Mouse (Mus musculus): ENCODE results near the gene Knstrn. TPM values are rescaled to one million over a fixed set of nuclear protein-coding genes. Genes with fewer than 3 reads are reported as not detected.

Gene Knstrn
- polyA plus RNA-seq, 1 experiment from 2014 or later = 100 TPM

DNA sequence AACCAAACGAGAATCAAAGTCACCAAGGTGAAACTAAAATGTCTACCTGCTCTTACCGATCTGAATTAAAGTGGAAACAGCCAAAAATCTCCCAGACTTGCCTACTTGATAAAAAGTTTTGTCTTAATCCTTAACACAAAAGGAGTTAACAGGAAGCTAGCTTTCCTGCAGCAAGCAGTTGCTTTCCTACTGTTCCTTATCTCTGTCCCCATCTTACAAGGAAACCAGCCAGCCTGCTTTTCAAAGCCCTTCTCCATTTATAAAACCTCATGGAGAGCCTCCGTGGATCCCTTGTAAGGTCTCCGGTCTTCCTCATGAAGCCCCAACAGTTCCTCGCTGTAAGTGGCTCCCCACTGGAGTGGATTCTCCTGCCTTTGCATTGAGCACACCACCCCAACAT is 24.5 kb downstream of the Knstrn start:
- no peak overlapping the region for H3K9ac ChIP-seq
- no peaks in the 10 kb centered on the region for H3K27me3 ChIP-seq
- peaks cover 19% of the 10 kb centered on the region; the same call in 1 of the 2 replicates for H3K36me3 ChIP-seq
- H3K9me3 ChIP-seq (replicated peaks) = no peaks in the 10 kb centered on the region
- H3K4me3 ChIP-seq = no peak overlapping the region
- H3K4me1 ChIP-seq = no peaks in the 10 kb centered on the region
- H3K27ac ChIP-seq = no peak overlapping the region
- no peak overlapping the region for H3K4me2 ChIP-seq (replicated peaks)
- ATAC-seq (ENCODE audit: low FRiP score) = no peak
- WGBS = 61% methylated on average over 5 of the region's 5 CpGs

DNA sequence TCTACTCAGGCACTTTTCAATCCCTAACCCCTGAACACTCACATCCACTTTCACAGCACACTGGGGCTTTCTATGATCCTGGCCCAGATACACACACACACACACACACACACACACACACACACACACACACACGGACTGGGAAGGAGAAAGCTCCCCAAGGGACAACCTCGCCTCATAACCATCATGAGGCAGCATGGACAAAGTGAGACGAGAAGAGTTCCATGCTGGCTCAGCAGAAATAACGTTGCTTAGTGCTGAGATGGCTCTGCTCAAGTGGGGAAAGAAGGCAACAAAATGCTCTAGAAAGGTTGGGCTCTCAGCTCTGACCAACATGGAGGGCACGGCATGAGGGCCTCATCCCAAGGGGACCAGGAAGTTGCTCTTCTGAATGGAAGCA is 27.4 kb downstream of the Knstrn start:
- no peak for ATAC-seq (ENCODE audit: low FRiP score)
- H3K9ac ChIP-seq = no peak overlapping the region

GRCm38 (mm10) chr2:118841774-118842173 is 28.0 kb downstream of the Knstrn start:
- Histone ChIP-seq H3K4me1 (no peaks in the 10 kb centered on the region), H3K9ac (no peak overlapping the region), H3K9me3 (replicated peaks) (no peaks in the 10 kb centered on the region), H3K4me3 (no peak overlapping the region), H3K4me2 (replicated peaks) (no peak overlapping the region), H3K27ac (no peak overlapping the region), H3K36me3 (no peaks in the 10 kb centered on the region), H3K27me3 (no peaks in the 10 kb centered on the region)
- WGBS = 88% methylated on average over 4 of the region's 4 CpGs
- ATAC-seq (ENCODE audit: low FRiP score) = no peak

More for the DNA sequence above, 27.4 kb downstream of the Knstrn start:
- no peak overlapping the region for H3K4me3 ChIP-seq
- WGBS = 76% methylated on average over 5 of the region's 5 CpGs
- no peak overlapping the region for H3K27ac ChIP-seq
- no peaks in the 10 kb centered on the region for H3K27me3 ChIP-seq
- H3K36me3 ChIP-seq = no peaks in the 10 kb centered on the region
- H3K9me3 ChIP-seq (replicated peaks) = no peaks in the 10 kb centered on the region
- no peak overlapping the region for H3K4me2 ChIP-seq (replicated peaks)
- H3K4me1 ChIP-seq = no peaks in the 10 kb centered on the region

DNA sequence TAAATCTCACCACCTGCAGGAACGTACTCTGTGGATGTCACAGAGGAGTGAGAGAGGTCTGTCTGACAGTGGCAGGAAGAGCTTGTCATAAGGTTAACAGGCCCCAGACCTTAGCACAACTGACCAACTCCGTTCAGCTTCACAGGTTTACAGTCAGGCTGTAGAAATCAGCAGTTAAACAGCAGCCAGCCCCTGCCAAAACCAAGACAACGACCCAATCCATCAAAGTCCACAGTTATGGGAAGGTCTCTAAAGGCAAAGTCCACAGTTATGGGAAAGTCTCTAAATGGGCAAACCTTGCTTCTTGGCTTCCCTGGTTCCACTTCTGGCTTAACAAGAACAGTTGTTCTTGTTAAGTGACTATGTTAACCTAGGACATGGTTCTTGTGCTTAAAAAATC is 30.6 kb downstream of the Knstrn start:
- H3K36me3 ChIP-seq = no peaks in the 10 kb centered on the region
- H3K9me3 ChIP-seq (replicated peaks) = no peaks in the 10 kb centered on the region
- H3K4me1 ChIP-seq = no peaks in the 10 kb centered on the region
- no peak overlapping the region for H3K4me2 ChIP-seq (replicated peaks)
- no peak for ATAC-seq (ENCODE audit: low FRiP score)
- H3K9ac ChIP-seq = no peak overlapping the region
- H3K27ac ChIP-seq = no peak overlapping the region
- H3K27me3 ChIP-seq = no peaks in the 10 kb centered on the region
- 90% methylated on average over 3 of the region's 3 CpGs for WGBS
- H3K4me3 ChIP-seq = no peak overlapping the region

DNA sequence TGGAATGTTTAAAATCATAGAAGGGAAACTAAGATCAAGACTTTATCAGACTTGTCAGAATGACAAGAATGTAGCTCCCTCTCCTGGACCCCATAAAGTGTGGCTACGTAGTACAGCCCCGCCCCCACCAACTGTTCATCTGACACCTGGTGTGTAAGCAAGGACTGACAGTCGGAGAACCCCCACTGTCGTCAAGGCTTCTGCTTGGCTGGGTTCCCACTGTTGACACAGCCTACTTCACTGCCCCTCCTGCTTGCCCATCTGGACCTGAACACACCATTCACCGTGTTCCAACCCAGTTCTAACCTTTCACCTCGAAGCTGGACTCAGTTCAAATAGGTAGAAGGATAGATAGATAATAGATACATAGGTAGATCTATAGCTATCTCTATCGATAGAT is 32.4 kb downstream of the Knstrn start:
- no peak for ATAC-seq (ENCODE audit: low FRiP score)
- H3K27me3 ChIP-seq = no peaks in the 10 kb centered on the region
- WGBS = 59% methylated on average over 7 of the region's 7 CpGs
- no peak overlapping the region for H3K27ac ChIP-seq
- H3K4me3 ChIP-seq = no peak overlapping the region
- no peaks in the 10 kb centered on the region for H3K36me3 ChIP-seq
- no peak overlapping the region for H3K4me2 ChIP-seq (replicated peaks)
- no peak overlapping the region for H3K9ac ChIP-seq
- H3K4me1 ChIP-seq = no peaks in the 10 kb centered on the region
- no peaks in the 10 kb centered on the region for H3K9me3 ChIP-seq (replicated peaks)

DNA sequence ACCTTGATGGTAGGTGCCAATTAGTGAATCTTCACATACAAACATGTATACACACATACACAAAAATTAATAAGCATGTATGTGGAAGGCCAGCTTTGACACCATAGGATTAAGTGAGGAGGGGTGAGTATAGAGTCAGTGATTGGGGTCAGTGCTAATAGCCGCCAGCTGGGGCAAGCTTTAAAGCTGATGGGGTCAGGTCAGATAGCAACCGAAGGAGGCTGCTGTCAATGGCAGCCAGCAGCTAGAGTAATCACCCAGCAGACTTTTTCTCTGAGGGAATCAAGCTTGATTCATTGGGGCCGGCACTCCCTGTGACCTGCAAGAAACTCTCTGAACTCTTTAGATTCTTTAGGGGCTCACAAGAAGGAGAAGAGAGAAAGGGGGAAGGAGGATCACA is 38.0 kb downstream of the Knstrn start:
- Histone ChIP-seq H3K4me1 (no peaks in the 10 kb centered on the region), H3K4me2 (replicated peaks) (no peak overlapping the region)

DNA sequence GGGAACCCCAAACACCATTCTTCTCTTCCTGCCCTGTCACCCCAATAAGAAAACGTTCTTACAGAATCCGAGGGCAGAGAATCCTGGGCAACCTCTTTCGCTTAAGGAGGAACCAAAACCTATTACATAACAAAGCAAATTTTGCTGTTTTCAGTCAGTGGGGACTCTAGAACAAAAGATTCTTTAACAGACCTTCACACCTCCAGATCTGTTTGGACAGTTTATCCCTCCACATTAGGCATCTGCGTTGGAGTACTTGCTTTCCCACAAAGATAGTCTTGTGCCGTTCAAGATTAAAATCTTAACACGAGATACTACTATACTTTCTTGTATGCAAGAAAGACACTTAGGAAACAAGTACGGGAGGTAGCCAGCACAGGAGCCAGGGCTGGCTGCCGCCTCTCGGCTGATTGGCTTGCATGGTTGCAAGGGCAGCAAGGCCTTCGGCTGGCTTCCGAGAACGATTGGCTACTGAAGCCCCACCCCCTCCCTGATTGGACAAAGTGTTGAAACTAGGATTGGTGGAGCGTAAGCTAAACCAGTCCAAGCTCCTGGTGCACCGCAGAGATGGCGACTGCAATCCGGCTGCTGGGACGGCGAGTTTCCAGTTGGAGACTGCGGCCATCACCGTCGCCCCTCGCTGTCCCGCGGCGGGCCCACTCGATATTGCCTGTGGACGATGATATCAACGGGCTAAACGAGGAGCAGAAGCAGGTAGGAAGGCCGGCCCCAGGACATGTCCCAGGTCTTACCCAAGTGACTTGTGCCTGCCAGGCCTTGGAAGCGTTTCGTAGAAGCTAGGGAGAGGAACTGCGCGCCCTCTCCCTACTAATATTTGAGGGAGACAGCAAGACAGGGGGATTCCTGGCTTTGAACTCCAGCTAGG is 47.9 kb downstream of the Knstrn start, which contains the start of gene Ivd:
TSS of gene Ivd (plus strand) at position 501 of the 886 bp plus-strand sequence.
- WGBS = under 1% methylated on average over 34 of the region's 34 CpGs
- no peaks in the 10 kb centered on the region for H3K27me3 ChIP-seq
- 0 out of 2 replicates have a peak, but pooled peaks cover 2% of the 10 kb centered on the region for H3K36me3 ChIP-seq
- H3K27ac ChIP-seq = 0 out of 2 replicates have a peak within 1 kb of the TSS, but pooled peaks have one; percentile 70
- peak within 1 kb of the TSS; percentile 73 for H3K4me2 ChIP-seq (replicated peaks)
- H3K9me3 ChIP-seq (replicated peaks) = no peaks in the 10 kb centered on the region
- ATAC-seq (ENCODE audit: low FRiP score) = peak; percentile 100
- peak within 1 kb of the TSS; percentile 62 for H3K4me3 ChIP-seq
- H3K9ac ChIP-seq = peak within 1 kb of the TSS; percentile 78
- H3K4me1 ChIP-seq = peaks cover 12% of the 10 kb centered on the region

More for the DNA sequence above, 38.0 kb downstream of the Knstrn start:
- Histone ChIP-seq H3K9me3 (replicated peaks) (no peaks in the 10 kb centered on the region), H3K4me3 (no peak overlapping the region), H3K27ac (no peak overlapping the region), H3K9ac (no peak overlapping the region), H3K36me3 (no peaks in the 10 kb centered on the region), H3K27me3 (no peaks in the 10 kb centered on the region)
- WGBS = 20% methylated on average over 3 of the region's 3 CpGs
- no peak for ATAC-seq (ENCODE audit: low FRiP score)

DNA sequence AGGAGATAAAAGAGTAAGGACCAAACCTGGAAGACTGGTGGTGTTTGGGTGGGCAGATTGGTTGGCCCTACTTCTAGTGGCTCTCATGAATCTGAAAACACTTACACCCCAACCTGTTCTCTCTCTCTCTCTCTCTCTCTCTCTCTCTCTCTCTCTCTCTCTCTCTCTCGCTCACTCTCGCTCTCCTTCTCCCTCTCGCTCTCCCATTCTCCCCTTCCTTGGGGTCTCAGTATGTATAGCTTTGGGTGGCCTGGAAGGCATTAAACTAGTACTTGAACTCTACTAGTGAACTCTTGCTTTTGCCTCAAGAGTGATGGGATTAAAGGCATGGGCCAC is 48.5 kb downstream of the Knstrn start:
- Histone ChIP-seq H3K4me2 (replicated peaks) (peak overlapping the region; percentile 73), H3K9ac (peak overlapping the region; percentile 78), H3K27me3 (no peaks in the 10 kb centered on the region), H3K9me3 (replicated peaks) (no peaks in the 10 kb centered on the region), H3K36me3 (0 out of 2 replicates have a peak, but pooled peaks cover 2% of the 10 kb centered on the region), H3K27ac (no peak overlapping the region), H3K4me3 (peak overlapping the region; percentile 62), H3K4me1 (peaks cover 12% of the 10 kb centered on the region)
- ATAC-seq (ENCODE audit: low FRiP score) = no peak
- no CpG with 5 or more reads among the region's 3 CpGs for WGBS

GRCm38 (mm10) chr2:118870601-118871000 is 56.8 kb downstream of the Knstrn start:
- H3K4me2 ChIP-seq (replicated peaks) = no peak overlapping the region
- no peak overlapping the region for H3K9ac ChIP-seq
- peaks cover 55% of the 10 kb centered on the region for H3K36me3 ChIP-seq
- H3K27me3 ChIP-seq = no peaks in the 10 kb centered on the region
- H3K4me1 ChIP-seq = no peaks in the 10 kb centered on the region
- H3K9me3 ChIP-seq (replicated peaks) = no peaks in the 10 kb centered on the region
- 92% methylated on average over 3 of the region's 3 CpGs for WGBS
- H3K27ac ChIP-seq = no peak overlapping the region
- ATAC-seq (ENCODE audit: low FRiP score) = no peak
- no peak overlapping the region for H3K4me3 ChIP-seq

- WGBS = 100% methylated on average over 1 of the region's 1 CpGs
- no peak overlapping the region for H3K9ac ChIP-seq
Measured at GRCm38 (mm10) chr2:118871032-118871431, 57.2 kb downstream of the Knstrn start.

GRCm38 (mm10) chr2:118873018-118873417 is 59.2 kb downstream of the Knstrn start:
- Histone ChIP-seq H3K9ac (no peak overlapping the region), H3K27me3 (no peaks in the 10 kb centered on the region), H3K9me3 (replicated peaks) (no peaks in the 10 kb centered on the region), H3K27ac (no peak overlapping the region), H3K4me1 (no peaks in the 10 kb centered on the region), H3K4me2 (replicated peaks) (no peak overlapping the region), H3K36me3 (peaks cover 69% of the 10 kb centered on the region), H3K4me3 (no peak overlapping the region)
- ATAC-seq (ENCODE audit: low FRiP score) = no peak
- WGBS = 90% methylated on average over 5 of the region's 5 CpGs

More at GRCm38 (mm10) chr2:118871032-118871431, 57.2 kb downstream of the Knstrn start:
- H3K27me3 ChIP-seq = no peaks in the 10 kb centered on the region
- no peak overlapping the region for H3K4me2 ChIP-seq (replicated peaks)
- no peak for ATAC-seq (ENCODE audit: low FRiP score)
- H3K27ac ChIP-seq = no peak overlapping the region
- H3K36me3 ChIP-seq = peaks cover 53% of the 10 kb centered on the region
- no peaks in the 10 kb centered on the region for H3K4me1 ChIP-seq
- no peak overlapping the region for H3K4me3 ChIP-seq
- no peaks in the 10 kb centered on the region for H3K9me3 ChIP-seq (replicated peaks)

GRCm38 (mm10) chr2:118873890-118874430 is 60.2 kb downstream of the Knstrn start:
- Histone ChIP-seq H3K4me1 (no peaks in the 10 kb centered on the region), H3K4me3 (no peak overlapping the region), H3K27me3 (no peaks in the 10 kb centered on the region), H3K4me2 (replicated peaks) (no peak overlapping the region), H3K36me3 (peaks cover 73% of the 10 kb centered on the region), H3K27ac (no peak overlapping the region), H3K9me3 (replicated peaks) (no peaks in the 10 kb centered on the region), H3K9ac (no peak overlapping the region)
- 91% methylated on average over 6 of the region's 6 CpGs for WGBS
- ATAC-seq (ENCODE audit: low FRiP score) = no peak

Measured in hindbrain, embryonic 12.5 days (tissue).